Mouse (Mus musculus): Measurements from ENCODE around the gene Mybph.
"Not testable (repeated sequence)": the region's sequence is repeated elsewhere in the genome, so short reads cannot be mapped to it uniquely, and the experiment has no call there.

The Mybph gene

DNA sequence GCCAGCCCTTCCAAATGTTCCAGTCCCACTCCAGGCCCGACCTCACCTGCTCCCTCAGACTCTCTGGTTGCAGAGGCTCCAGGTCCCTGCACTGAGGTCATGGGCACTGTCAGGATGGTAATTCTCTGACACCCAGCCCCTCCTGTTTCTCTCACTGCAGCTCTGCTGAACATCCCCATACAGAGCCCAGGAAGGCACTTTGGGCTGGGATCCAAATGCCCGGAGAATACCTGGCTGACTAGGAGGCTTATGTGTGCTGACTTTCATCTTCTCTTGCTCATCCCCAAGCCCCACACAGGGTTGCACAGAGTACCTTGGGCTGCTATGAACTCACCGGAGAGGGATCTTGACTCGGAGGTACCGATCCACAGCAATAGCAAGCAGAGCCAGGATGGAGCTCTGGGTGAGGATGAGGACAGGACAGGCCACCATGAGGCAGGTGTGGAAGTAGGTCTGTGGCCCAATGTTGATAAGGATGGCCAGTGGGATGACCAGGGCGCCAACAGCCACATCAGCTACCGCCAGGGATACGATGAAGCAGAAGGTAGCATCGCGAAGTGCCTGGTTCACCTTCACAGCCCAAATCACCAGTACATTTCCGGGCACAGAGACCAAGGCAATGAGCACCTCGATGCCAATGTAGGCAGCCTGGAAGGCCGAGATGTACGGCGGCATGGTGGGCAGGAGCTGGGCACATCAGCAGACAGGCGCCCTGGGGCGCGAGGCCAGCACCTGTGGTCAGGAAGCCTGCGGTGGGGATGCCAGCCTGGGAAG lies 40.6 kb downstream of the Mybph start:
- no peak for DNase-seq (ENCODE audit: low spot score)

DNA sequence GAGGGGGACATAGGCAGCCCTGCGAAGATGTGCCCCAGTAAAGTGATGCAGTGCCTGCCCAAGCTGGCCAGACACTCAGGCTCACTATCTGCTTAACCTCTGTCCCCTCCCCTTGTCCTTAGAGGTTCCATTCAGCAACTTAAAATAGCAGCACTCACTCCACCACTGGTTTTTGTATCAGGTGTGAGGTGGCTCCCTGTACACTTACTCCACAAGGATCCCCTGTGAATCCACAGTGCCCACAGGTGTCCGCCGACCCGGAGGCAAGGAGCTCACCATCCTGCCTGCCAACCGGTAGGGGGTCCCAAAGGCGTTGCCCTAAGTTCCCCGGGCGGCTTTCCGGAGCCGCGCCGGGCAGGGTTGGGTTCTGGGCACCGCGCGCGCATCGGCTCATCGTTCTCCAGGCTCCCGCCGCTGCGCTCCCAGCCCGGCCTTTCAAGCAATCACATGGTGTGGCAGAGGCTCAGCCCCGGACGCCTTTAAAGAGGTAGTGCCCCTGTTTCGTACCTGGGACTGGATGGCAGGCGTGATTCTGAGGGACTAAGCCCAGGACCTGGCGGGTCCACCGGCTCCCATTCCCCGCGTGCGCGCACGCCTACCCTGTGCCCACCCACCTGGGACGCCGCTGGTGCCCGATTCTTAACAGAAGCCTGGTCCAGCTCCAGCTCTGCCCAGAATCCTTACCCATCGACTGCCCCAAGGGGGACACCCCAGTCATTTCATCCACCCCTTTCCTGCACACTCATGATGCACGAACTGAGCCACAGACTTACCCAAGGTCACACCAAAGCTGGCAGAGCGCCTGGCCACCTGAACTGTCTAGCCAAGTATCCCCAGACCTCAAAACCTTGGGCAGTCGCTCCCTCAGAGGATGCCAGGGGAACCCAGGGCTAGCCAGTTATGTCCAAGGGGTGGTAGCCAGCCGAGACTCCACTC lies 41.5 kb downstream of the Mybph start:
- DNase-seq (ENCODE audit: low spot score), result no peak

- DNase-seq (ENCODE audit: low spot score), result no peak
Observed at GRCm38 (mm10) chr1:134235391-134235921, 42.2 kb downstream of the Mybph start, which contains the start of gene Adora1. Gene Adora1, minus strand, starts transcription at chr1:134235431.

- DNase-seq (ENCODE audit: low spot score), result no peak
Observed at GRCm38 (mm10) chr1:134236142-134236541, 42.9 kb downstream of the Mybph start.

- DNase-seq (ENCODE audit: low spot score), result no peak
Observed at GRCm38 (mm10) chr1:134237438-134237837, 44.2 kb downstream of the Mybph start.

DNA sequence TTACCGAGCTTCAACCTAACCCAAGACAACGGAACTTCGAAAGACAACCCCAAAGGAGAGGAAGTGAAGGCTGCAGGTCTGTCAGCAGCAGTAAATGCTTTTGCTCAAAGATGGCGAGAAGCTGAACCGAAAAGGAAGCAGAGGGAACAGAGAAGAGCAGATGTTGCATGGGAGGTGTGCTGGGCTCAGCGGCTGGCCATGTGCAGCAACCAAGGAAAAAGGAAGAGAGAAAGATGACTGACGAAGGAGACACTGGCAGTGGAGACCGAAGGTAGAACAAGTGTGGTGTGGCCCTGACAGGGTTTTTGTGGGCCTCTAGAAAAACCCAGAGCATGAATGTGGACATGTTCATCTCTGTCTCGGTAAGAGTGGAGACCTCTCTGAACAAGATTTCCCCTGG lies 47.5 kb downstream of the Mybph start:
- no peak for DNase-seq (ENCODE audit: low spot score)

DNA sequence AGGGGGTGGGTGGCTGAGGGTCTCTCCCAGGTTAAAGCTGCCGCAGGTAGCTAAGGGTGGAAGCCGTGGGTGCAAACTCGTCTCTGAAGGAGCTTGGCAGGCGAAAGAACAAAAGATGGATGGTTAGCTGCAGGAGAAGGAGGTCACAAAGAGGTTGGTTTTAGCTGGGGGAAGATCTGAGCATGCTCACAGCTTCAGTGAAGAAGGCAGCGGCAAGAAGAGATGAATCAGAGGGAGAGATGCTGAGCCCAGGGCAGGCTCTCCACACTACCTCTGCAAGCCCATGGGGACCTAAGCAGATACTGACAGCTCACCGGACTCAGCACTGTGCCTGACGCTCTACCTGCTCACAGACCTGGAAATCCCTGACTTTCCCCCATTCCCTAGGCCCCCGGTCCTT lies 48.0 kb downstream of the Mybph start:
- no peak for DNase-seq (ENCODE audit: low spot score)

DNA sequence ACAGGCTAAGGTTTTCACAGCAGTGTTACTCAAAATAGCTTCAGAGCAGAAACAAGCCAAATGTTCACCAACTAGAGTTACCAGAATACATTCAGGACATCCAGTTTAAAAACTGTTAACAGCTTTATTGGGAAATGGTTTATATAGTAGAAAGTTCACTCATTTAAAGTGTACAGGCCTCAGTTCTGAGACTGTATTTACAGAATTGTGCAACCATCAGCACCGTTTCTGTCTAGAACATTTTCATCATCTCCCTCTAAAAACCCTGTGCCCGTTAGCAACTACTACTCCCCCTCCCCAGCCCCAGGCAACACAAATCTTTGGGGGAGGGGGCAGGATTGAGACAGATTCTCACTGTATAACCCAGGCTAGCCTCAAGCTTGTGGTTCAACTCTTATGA lies 49.0 kb downstream of the Mybph start:
- no peak for DNase-seq (ENCODE audit: low spot score)

GRCm38 (mm10) chr1:134243505-134243904 lies 50.3 kb downstream of the Mybph start:
- DNase-seq (ENCODE audit: low spot score), result no peak

DNA sequence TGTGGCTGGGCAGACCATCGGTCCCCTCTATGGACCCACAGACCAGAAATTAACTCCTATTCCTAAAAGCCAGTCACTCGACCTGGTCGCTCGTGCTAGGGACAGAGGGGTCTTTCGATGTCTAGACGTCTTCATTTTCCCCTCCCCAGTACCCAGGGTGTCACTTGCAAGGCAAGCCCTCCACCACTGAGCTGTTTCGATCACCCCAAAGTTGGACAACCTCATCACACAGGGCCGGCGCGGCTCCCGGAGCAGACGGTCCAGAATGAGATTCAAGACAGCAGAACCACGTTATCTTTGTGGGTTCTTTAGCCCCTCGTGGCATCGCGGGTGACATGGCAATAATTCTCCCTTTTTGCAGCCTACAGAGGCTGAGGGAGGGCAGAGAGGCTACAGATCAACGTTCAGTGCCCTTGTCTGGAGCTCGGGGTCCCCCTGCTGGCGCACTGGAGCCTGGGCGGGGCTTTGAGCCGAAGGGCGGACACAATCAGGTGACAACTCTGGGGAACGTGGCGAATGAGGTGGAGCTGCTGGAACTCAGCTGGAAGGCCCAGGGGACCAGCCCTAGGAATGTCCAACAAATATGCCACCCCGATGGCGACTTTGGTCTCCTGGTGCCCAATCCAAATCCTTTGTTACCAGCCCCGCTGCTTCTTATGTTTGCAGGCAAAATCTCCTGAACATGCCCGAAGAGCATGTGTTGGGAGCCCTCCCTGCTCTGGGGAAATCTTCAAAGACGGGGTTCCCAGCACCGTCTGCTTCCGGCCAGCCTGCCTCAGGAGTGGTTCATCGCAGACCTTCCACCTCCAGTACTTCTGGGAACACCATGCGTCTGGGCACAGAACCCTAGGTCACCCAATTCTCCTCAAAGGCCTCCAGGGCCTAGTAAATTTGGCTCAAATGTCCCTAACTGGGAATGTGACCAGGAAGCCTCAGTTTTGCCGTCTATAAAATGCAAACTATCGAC lies 51.0 kb downstream of the Mybph start:
- peak; percentile 92 for DNase-seq (ENCODE audit: low spot score)

DNA sequence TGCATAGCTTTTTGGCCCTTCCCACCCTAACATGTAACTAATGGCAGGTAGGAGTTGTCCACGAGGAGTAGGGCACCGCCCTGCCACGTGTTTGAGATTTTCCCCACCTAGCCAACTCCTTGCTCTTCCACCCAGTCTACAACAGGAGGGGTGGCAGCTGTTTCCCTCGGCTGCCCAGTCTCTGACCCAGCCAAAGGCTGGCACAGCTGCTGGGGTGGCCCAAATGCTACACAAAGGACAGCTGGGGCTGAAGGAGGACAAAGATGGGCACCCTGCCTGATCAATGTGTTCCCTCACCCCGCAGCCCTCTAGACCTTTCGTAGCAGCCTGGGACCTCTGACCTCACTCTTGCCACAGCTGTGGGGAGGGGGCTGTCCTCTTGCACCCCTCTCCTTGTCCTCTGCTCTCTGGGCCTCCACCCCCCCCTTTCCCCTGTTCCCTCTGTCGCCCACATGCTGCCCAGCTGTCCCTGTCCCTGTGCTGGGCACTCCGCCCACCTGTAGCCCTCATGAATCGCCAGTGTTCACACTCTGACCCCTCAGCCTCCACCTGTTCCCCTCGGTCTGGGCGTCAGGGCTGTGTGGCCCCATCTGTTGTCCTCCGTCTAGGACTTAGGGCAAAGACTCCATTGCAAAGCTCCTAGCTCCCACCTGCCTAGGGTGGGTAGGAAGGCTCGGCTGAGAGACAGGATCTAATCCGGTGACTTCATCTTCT lies 51.9 kb downstream of the Mybph start:
- no peak for DNase-seq (ENCODE audit: low spot score)

DNA sequence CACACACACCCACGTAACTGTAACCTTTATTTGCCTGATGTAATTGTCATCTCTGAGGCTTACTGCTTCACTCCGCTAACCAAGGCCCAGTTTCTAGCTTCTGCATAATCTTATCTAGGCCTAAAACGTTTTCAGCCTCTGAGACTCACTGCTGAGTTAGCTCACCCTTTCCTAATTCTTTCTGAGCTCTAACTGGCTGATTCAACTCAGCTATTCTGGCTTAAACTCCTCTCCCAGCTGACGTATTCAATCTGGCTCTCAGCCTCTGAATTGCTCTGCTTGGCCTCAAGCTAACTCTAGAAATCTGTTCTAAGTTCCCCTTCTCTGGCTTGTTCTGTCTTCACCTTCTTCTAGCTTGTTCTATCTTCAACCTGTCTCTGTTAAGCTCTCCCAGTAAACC lies 53.3 kb downstream of the Mybph start:
- DNase-seq (ENCODE audit: low spot score), result no peak

DNA sequence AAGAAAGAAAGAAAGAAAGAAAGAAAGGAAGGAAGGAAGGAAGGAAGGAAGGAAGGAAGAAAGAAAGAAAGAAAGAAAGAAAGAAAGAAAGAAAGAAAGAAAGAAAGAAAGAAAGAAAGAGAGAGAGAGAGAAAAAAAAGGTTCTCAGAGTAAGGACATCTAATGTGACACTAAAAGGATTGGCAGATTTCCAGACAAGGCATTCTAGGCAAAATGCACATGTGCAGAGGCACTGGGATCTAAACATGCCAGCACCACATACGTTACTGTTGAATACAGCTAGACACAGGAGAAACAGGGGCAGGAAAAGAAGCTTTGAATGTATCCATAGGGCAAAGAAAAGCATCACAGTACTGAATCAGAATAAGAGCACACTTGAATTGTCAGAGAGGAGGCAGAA lies 56.4 kb downstream of the Mybph start:
- not testable (repeated sequence) for DNase-seq (ENCODE audit: low spot score)

Measured in retina, embryonic 14.5 days (tissue).